Mouse (Mus musculus): Measurements from ENCODE around the gene Msantd2.

DNA sequence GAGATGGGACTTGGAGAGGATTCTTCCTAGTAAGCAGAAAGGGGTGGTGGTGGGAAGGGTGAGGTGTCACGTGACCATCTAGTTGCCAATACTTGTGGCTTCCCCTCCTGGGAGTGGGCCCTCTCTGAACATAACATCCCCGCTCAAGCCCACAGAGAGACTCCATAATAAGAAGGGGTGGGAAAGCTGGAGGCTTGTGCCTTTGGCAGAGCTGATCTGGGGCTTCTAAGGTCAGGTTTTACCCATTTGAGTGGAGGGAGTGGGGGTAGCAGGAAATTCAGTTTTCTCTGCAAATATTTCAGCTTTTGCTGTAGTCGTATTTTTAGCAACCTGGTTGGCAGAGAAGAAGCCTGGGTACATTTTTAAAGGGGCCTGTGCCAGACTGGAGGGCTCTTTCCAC is 67.2 kb downstream of the Msantd2 start:
- no peak for TF ChIP-seq CTCF (conservative IDR thresholded peaks at IDR 0.05; ENCODE audit: low read length)
- no peak for TF ChIP-seq POU5F1 (IDR thresholded peaks at IDR 0.05; ENCODE audit: borderline replicate concordance, low read length)

Measured in E14TG2a.4 (cell line).